Mouse (Mus musculus): ENCODE results near the gene Sptan1.

Sptan1 gene

DNA sequence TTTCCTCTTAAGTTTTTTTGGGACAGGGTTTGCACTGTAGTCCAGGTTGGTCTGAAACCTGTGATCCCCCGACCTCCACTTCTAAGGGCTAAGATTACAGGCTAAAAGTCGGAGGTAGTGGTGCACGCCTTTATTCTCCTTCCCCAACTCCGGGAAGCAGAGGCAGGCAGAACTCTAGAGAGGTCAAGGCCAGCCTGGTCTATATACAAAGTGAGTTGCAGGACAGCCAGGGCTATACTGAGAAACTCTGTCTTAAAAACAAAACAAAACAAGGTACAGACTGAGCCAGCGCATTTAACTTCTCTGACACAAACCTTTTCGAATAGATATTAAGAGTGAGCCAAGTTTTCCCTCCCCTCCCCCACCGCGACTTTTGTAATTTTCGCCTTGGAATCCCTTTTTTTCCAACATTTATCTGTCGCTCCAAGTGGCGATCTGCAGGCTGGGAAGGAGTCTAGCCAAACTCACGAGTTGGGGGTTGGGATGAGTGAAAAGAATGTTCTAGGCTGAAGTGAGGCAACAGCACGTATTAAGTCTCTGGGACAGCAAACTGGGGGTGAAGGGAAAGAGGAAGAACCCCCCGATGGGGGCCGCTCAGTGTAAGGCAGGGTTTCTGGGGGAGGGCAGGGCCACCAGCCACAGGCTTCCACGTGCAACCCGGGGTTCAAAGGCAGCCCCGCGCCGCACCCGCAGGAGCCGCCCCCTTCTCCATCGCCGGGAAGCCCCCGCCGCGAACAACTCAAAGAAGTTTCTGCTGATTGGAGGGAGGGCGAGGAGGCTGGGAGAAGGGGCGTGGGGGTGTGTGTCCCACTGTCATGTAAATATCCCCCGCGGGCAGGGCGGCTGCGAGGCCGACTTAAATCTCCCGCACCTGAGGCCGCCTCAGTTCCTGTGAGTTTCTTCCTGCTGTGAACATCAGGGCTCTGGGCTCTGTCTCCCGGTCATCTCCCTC lies 96.1 kb downstream of the Sptan1 start:
- DNase-seq (ENCODE audit: low read depth, low spot score) = peak; percentile 90

DNA sequence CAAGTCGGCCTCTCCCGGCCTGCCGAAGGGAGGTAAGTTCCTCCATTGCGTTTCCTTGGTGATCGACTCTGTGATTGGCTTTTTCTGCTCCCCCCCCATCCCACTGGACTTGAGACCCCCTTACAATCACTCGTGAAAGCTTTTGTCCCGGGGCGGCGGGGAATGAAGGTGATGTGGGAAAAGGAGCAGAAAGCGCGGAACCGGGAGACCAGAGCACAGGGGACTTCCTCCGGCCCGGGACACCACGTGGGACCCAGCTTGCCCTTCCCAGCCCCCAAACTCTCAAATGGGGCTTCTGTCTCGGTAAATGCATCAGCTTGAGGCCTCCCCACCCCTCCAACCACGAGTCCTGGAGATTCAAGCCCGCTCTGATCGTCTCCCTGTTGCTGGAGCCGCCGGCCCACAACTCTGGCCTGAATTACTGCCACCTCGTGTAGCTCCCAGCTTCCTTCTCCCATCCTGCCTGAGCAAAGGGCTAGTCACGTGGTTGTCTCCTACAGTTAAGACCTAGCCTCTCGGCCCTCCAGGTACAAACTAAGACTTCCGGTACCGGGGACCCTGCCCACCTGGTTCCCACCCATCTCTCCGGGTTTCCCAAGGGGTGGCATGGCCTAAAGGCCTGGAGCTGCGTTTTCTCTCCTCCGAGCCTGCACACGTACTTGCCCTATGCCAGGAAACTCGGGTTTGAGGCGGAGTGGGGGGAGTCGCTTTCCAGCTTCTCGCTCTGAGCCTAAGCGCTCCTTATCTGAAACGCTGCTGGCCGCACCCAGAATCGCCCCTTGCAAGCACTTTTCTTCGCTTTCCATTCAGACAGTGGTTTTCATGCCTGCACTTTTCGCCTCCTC lies 97.1 kb downstream of the Sptan1 start:
- DNase-seq (ENCODE audit: low read depth, low spot score) = no peak

DNA sequence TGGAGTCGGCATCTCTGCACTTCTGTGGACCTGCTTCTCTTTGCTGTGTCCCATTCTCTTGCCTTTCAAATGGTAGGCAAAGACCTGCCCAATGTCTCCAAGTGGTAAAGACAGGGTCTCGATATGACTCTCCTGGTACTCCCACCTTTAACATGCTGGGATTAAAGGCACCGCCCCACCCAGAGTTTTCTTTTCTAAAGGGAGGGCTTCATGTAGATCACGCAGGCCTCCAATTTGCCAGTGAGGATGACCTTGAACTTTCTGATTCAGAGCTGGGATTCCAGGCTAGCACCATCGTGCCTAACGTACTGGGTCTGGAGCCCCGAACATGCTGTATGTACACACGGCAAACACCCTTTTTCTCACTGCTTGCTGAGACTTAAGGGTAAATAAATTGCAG lies 97.9 kb downstream of the Sptan1 start:
- DNase-seq (ENCODE audit: low read depth, low spot score) = no peak

DNA sequence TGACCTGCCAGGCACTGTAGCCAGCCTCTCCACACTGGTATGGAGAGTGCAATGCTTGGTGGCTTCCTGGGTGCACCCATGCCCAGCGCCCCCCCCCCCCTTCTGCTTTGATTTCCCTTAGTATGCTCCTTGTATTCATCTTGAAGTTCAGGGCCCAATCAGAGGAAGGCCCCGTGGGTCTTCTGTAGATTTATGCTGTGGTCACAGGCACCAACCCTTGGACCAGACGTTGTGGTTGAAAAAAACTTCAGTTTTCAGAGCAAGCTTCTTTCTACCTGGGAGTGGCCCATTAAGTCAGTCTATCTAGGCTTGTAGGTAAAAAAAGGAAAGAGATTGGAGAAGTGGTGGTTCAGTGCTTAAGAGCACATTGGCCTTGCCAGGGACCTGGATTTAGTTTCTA lies 98.4 kb downstream of the Sptan1 start:
- no peak for DNase-seq (ENCODE audit: low read depth, low spot score)

DNA sequence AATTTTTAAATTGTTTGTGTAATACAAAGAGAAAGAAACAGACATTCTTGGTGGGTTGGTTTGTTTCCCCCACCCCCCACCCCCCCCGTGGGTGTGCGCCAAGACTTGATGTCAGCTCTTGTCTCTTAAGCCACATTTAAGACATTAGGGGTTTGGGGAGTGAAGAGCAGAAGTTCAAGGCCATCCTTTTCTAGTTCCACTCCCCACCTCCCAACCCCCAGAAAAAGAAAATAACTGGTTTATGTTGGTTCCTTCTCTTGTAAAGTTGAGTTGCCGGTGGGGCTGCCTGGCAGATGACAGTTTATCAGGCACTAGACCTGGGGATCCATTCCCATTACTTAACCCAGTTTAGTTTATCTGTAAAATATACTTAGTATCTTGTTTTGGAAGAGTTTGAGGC lies 98.9 kb downstream of the Sptan1 start:
- no peak for DNase-seq (ENCODE audit: low read depth, low spot score)

DNA sequence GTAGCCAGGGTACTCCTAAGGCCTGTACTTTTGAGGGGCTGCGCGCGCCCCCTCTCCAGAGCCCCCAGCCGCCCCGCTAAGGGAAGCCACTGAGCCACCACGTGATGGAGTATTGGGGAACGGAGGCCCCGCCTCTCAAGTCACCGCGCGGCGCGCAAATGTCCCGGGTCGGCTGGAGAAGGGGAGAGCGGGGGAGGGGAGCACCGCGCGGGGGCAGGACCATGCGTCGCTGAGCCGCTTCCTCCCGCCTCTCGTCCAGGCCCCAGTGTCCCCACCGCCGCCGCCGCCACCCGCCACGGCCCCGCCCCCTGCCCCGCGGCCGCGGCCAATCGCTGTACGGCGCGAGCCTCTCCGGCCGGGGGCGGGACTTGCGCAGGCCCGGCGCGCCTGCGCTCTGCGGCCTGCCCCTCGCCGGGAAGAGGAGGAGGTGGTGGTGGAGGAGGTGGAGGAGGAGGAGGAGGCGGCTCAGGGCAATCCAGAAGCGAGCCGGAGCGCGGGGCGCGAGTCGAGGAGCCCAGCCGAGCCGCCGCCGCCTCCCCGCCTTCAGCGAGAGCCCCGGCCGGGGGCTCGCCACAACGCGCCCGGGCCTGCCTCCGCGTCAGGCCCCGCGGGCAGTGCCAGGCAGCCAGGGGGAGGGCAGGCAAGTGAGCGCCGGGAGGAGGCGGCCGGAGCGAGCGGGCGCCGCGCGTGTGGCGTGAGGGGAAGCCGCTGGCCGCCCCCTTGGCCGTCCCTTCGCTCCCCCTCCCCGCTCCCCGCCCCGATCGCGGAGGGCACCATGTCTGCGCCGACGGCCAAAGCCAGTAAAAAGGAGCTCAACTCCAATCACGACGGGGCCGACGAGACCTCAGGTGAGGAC lies 100.9 kb downstream of the Sptan1 start:
- peak; percentile 81 for DNase-seq (ENCODE audit: low read depth, low spot score)

DNA sequence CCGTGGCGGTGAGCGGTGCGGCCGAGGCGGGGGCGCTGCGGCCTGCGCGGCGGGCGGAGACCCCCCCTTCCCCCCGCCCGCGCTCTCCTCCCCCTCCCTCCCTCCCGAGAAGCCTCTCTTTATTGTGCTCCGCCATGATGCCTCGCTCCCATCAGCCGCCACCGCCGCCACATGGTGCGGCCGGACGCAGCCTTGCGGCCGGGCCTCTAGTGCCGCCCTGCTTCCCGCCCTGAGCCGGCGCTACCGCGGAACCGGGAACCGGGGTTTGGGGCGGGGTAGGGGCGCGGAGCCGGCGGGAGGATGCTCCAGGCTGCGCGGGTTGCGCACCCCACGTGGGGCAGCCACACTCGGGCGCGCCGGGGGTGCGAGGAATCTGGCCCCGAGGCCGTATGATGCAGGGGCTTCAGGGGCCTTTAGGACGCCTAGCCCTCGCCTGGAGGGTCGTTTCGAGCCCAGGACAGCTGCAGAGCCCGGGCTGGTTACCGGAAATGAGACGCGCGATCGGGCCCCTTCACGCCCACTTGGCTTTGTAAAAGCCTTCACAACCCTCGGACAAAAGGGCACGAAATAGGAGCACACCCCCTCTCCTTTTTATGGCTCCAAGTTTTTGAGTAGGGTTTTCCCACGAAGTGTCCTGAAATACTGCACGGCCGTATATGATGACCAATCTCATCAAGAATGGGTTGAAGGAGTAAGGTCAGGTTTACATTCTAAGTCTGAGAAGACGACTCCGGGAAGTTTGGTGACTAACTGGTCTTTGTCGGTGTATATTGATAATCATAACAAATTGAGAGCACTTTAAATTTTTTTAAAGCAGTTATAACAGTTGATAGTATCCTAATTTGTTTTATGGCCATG lies 101.9 kb downstream of the Sptan1 start:
- no peak for DNase-seq (ENCODE audit: low read depth, low spot score)

DNA sequence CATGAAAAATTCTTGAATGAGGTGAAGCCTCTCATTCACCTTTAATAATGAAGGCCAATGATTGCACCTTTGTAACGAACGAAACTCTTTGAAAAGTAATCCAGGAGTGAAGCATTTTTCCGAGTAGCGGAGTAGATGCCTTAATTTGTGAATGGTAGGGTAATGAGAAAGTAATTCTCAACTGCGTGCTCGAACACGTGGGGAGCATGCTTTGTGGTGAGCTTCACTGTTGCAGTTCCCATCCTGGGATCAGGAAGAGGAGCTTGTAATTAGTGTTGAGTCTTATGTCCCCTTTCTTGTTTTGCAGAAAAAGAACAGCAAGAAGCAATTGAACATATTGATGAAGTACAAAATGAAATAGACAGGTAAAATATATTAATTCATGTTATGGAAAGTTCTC lies 102.6 kb downstream of the Sptan1 start:
- no peak for DNase-seq (ENCODE audit: low read depth, low spot score)

DNA sequence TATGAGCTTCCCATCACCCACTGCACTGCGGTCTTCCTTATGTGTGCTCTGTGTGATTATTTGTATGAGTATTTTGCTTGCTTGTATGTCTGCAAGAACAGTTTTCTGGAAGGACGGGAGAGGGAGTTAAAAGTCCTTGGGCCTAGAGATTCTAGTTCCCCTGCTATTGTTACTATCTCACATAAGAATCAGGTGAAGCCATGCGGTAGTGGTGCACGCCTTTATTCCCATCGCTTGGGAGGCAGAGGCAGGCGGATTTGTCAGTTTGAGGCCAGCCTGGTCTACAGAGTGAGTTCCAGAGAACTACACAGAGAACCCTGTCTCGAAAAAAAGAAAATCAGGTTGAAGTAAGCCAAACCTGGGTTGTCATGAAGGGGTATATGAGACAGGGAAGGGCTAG lies 107.5 kb downstream of the Sptan1 start:
- DNase-seq (ENCODE audit: low read depth, low spot score) = no peak

DNA sequence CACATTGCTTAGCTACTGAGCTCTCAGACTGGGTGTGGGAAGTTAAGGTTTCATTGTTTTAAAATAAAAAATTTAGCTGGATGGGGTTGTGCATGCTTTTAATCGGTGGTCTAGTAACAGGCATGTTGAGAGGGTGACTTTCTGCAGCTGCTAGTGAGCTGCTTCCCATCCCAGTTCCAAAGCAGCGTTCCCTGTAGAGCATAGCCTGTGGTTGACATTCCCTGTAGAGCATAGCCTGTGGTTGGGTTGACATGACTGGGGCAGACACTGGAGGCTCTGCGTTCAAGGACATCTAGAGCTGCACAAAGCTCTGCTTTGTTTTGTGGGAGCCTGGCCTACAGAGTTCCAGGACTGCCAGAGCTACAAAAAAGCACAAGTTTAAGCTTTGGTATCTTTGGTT lies 107.9 kb downstream of the Sptan1 start:
- DNase-seq (ENCODE audit: low read depth, low spot score) = no peak

DNA sequence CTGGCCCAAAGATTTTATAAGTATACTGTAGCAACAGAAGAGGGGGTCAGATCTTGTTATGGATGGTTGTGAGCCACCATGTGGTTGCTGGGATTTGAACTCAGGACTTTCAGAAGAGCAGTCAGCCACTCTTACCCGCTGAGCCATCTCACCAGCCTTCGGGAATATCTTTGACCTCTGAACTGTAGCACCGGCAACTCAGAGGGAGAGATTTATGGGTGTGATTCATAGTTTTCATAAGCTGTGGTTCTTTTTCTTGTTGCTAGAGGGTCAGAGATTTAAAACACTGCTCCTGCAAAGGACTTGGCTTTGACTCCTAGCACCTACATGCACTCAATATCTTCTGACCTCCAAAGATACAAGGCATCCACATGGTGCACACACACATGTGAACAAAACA lies 110.3 kb downstream of the Sptan1 start:
- no peak for DNase-seq (ENCODE audit: low read depth, low spot score)

DNA sequence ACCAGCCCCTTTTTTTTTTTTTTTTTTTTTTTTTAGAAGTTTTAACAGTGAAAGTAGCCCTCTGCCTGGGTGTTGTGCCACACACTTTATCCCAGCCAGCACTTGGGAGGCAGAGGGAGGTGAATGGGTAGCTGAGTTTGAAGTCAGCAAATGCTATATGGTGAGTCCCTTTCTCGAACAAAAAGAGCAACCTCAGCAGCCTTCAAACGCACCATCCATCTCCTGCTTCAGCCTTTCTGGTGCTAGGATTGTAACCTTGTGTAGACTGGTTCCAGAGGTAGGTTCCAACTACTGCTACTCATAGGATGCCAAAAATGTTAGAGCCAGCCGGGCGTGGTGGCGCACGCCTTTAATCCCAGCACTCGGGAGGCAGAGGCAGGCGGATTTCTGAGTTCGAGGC lies 111.1 kb downstream of the Sptan1 start:
- no peak for DNase-seq (ENCODE audit: low read depth, low spot score)

DNA sequence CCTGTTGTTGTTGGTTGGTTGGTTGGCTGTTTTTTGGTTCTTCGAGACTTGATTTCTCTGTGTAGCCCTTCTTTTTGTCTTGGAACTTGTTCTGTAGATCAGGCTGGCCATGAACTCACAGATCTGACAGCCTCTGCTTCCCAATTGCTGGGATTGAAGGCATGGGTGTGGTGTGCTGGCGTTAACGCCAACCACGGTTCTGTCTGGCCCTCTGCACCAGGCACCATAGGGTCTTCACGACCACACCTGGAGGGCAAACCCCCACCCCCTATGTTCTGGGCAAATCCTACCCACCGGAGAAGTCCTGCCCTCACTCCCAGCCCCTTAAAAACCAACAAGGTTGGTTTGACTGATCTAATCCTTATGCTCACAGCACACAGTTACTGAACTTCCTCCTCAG lies 111.6 kb downstream of the Sptan1 start:
- no peak for DNase-seq (ENCODE audit: low read depth, low spot score)

DNA sequence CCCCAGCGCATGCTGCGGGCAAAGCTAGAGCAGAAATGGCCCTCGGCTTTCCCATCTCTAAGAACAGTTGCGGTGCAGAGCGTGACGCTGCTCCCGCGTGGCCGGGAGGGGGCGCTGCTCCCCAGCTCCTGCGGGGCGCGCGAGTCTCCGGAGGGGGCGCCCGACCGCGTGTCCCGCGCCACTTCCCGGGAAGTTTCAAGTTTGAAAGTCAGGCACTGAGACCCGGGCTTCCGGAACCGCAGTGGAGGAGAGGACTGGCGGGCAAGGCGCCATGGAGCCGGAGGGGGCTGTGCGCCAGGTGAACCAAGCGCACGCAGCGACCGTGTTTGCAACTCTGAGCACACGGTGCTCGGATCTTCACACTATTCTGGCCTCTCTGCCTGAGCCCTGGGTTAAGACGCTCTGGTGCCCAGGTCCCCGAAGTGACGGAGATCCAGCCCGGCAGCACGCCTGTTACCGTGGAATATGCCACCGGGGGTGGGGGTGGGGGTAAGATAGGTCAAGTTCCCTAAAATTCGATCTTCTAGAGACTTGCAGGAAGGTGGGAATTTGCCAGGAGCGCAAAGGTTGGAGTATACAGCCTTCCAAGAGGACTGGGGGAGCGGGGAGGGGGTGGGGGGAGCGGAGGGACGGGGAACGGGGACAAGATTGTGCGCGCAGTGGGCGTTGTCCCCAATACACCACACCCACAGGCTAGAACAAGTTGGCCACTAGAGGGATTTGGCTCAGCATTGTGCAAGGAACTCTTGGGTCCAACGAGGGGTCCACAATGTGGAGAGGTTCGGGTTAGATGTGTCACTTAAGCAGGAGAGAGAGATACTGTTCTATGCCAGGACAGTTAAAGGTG lies 112.4 kb downstream of the Sptan1 start, which contains the start of gene Pkn3:
Gene Pkn3 (plus strand): TSS at position 183 of the 847 bp plus-strand sequence.
- peak; percentile 82 for DNase-seq (ENCODE audit: low read depth, low spot score)

DNA sequence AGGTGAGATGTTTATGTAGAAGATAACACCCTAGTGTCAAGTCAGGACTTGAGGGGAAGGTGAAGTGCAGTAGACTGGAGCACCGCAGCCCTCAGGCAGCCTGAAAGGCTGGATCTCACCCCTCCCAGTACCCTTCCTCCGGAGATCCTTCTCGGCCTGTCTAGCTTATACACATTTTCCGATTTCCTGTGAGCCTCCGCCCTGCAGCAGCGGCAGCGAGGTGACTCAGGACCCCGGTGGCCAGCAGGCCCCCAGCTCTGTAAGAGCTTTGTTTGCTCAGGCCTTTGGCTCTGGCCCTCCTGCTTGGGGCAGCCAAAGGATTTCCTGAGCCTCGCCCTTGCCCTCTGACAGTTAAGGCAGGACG lies 113.0 kb downstream of the Sptan1 start:
- no peak for DNase-seq (ENCODE audit: low read depth, low spot score)

DNA sequence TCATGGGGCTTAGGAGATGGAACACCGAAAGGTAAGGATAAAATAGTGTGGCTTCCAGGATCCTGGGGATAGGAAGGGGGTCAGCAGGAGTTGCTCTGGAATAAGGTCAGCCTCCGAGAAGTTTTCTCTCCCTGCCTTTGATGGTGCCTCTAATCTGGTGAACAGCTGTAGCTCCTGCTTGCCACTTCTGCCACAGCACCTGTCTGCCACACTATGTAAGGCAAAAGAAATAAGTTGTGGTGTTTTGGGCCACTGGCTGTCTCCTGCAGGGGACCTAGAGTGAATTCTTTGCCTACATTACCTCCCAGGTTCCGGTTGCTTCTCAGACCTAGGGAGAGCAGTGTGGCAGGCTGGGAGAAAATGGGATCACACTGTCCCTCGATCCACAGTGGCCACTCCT lies 113.4 kb downstream of the Sptan1 start:
- no peak for DNase-seq (ENCODE audit: low read depth, low spot score)

DNA sequence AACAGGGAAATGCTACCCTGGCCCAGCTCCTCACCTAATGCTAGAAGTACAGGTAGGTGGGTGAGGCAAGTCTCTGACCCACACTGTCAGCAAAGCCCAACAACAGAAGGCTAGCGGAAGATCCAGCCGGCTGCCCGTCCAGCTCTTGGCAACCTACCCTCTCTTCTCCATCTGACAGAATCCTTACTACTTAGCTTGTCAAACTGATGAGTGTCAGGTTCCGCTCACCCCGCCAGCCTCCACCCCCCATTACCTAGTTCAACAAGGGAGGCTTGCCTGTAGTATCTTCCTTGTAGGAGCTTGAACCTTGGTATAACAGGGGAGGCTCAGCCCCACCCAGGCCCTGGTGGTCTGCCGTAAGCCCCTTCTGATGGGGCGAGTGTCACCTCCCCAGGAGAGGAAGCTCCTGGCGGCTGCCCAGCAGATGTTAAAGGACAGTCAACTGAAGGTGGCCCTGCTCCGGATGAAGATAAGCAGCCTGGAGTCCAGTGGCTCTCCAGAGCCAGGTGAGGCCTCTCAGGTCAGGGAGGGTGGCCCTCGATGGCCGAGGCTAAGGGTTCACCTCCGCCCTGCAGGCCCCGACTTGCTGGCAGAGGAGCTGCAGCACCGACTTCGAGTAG lies 114.9 kb downstream of the Sptan1 start:
- no peak for DNase-seq (ENCODE audit: low read depth, low spot score)

All from WW6 (cell line).